Mouse (Mus musculus): Measurements from ENCODE around the gene Pou3f1. TPM values are rescaled to one million over a fixed set of nuclear protein-coding genes. Genes with fewer than 3 reads are reported as not detected.
A peak's percentile ranks its signal among the peaks of the same experiment; 100 is the strongest.

Gene Pou3f1
- total and polyA plus RNA-seq, 3 experiments = 0.04 to 0.16 (median 0.08) TPM

DNA sequence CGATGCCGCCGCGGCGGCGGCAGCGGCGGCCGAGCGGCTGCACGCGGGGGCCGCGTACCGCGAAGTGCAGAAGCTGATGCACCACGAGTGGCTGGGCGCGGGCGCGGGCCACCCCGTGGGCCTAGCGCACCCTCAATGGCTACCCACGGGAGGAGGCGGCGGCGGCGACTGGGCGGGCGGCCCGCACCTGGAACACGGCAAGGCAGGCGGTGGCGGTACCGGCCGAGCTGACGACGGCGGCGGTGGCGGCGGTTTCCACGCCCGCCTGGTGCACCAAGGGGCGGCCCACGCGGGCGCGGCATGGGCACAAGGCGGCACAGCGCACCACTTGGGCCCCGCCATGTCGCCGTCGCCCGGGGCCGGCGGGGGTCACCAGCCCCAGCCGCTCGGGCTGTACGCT, 1.2 kb downstream of the Pou3f1 start:
- Histone ChIP-seq H3K27me3 (ENCODE audit: control insufficient read depth, insufficient read depth, low read length) (peaks cover 33% of the 10 kb centered on the region), H3K27ac (no peak overlapping the region), H3K4me1 (ENCODE audit: control insufficient read depth, insufficient read depth, low read length) (no peaks in the 10 kb centered on the region; the same call in none of the 2 replicates), H3K9ac (ENCODE audit: low read depth, low read length) (peak overlapping the region; percentile 66), H3K79me2 (replicated peaks; ENCODE audit: control insufficient read depth, insufficient read depth, low read length) (no peaks in the 10 kb centered on the region), H3K4me3 (peak overlapping the region; percentile 48), H3K36me3 (ENCODE audit: control insufficient read depth, insufficient read depth, low read length) (no peaks in the 10 kb centered on the region)
- DNase-seq = peak in 1 of 2 experiments; percentile 34
- TF ChIP-seq EP300 (IDR thresholded peaks at IDR 0.05; ENCODE audit: insufficient read depth, low read depth, low read length) = no peak
- TF ChIP-seq POLR2A (IDR thresholded peaks at IDR 0.05; ENCODE audit: insufficient read depth, low read depth, low read length) = no peak
- TF ChIP-seq CTCF (IDR thresholded peaks at IDR 0.05) = no peak
- intact Hi-C loops (cut with DNase I) = no loop called here
- under 1% methylated on average over 56 of the region's 61 CpGs for WGBS

DNA sequence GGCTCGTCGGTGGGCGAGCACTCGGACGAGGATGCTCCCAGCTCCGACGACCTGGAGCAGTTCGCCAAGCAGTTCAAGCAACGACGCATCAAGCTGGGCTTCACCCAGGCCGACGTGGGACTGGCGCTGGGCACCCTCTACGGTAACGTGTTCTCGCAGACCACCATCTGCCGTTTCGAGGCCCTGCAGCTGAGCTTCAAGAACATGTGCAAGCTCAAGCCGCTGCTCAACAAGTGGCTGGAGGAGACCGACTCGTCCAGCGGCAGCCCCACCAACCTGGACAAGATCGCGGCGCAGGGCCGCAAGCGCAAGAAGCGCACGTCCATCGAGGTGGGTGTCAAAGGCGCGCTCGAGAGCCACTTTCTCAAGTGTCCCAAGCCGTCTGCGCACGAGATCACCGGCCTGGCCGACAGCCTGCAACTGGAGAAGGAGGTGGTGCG, 1.8 kb downstream of the Pou3f1 start:
- H3K36me3 ChIP-seq (ENCODE audit: control insufficient read depth, insufficient read depth, low read length) = no peaks in the 10 kb centered on the region
- H3K4me1 ChIP-seq (ENCODE audit: control insufficient read depth, insufficient read depth, low read length) = no peaks in the 10 kb centered on the region; the same call in none of the 2 replicates
- 0 out of 2 replicates have a peak overlapping the region, but pooled peaks have one; percentile 14 for H3K4me3 ChIP-seq
- TF ChIP-seq POLR2A (IDR thresholded peaks at IDR 0.05; ENCODE audit: insufficient read depth, low read depth, low read length) = no peak
- no peak for TF ChIP-seq EP300 (IDR thresholded peaks at IDR 0.05; ENCODE audit: insufficient read depth, low read depth, low read length)
- no peak for TF ChIP-seq CTCF (IDR thresholded peaks at IDR 0.05)
- DNase-seq = peak; percentile 14 to 44
- H3K9ac ChIP-seq (ENCODE audit: low read depth, low read length) = no peak overlapping the region
- no peaks in the 10 kb centered on the region for H3K79me2 ChIP-seq (replicated peaks; ENCODE audit: control insufficient read depth, insufficient read depth, low read length)
- 4% methylated on average over 39 of the region's 39 CpGs for WGBS
- peaks cover 33% of the 10 kb centered on the region for H3K27me3 ChIP-seq (ENCODE audit: control insufficient read depth, insufficient read depth, low read length)
- intact Hi-C loops (cut with DNase I) = no loop called here
- no peak overlapping the region for H3K27ac ChIP-seq

DNA sequence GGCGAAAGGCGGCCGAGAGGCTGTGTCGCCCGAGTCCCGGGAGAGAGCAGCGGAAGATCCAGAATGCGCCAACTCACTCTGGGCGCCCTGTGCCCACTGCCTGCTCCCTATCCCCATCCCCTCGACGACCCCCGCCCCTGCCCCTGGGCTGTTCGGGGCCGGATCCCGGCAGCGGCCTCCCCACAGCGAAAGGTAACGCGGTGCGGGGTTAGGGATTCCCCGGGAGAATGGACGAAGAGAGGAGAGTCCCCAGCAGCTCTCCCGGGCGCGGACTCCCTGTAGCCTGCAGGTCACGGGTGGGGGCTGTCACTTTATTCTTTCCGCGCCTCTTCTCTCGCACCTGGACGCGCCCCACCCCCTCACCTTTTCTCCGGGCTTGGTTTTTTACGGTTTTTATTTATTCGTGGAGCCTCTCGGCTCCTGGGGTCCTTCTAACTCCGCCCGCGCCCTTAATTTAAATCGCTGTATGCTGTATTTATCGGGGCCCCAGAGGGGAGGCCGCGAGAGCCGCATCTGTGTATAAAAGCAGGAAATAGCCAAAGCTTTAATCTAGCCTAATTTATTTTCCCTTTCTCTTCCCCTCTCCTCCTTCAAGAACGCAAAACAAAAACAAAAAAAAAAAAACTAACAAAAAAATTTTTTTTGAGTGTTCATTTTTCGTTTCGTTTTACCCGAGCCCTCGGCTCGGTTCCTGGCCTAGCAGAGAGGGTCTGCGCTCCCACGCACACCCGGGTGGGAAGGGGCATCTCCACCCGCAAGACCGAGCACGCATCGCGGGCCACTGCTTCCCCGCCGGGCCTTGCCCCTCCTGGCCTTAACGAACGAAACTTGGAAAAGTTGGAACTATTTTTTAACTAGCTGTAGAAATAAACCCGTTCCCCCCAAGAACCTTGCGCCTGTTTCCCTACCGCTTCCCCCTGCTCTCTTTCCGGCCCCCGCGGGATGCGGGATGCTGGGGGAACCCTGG, 2.9 kb downstream of the Pou3f1 start:
- peak; percentile 18 to 43 for DNase-seq
- intact Hi-C loops (cut with DNase I) = no loop called here
- 6% methylated on average over 68 of the region's 68 CpGs for WGBS
- Histone ChIP-seq H3K27me3 (ENCODE audit: control insufficient read depth, insufficient read depth, low read length) (peaks cover 33% of the 10 kb centered on the region), H3K36me3 (ENCODE audit: control insufficient read depth, insufficient read depth, low read length) (no peaks in the 10 kb centered on the region), H3K4me1 (ENCODE audit: control insufficient read depth, insufficient read depth, low read length) (no peaks in the 10 kb centered on the region; the same call in none of the 2 replicates), H3K9ac (ENCODE audit: low read depth, low read length) (no peak overlapping the region), H3K79me2 (replicated peaks; ENCODE audit: control insufficient read depth, insufficient read depth, low read length) (no peaks in the 10 kb centered on the region), H3K4me3 (peak overlapping the region; percentile 34), H3K27ac (no peak overlapping the region)
- TF ChIP-seq EP300 (IDR thresholded peaks at IDR 0.05; ENCODE audit: insufficient read depth, low read depth, low read length) (no peak), CTCF (IDR thresholded peaks at IDR 0.05) (no peak), POLR2A (IDR thresholded peaks at IDR 0.05; ENCODE audit: insufficient read depth, low read depth, low read length) (no peak)

DNA sequence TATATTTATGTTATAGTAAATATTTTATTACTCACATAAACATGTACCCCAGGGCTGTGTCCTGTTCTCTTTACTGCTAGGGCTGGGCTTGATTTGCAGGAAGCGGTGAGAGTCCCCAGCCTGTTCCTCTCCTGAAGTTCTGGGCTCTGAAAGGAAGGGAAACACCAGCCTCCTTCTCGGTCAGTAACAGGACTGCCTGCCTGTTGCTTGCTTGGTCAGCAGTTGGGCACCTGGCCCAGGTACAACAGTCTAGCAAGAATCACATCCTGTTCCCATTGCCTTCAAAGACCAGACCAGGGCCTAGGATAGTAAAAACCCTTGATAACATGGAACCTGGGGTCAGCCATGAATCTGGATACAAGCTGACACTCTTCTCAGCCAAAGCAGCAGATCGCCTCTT, 4.0 kb downstream of the Pou3f1 start:
- no peaks in the 10 kb centered on the region for H3K36me3 ChIP-seq (ENCODE audit: control insufficient read depth, insufficient read depth, low read length)
- H3K4me3 ChIP-seq = no peak overlapping the region
- H3K27me3 ChIP-seq (ENCODE audit: control insufficient read depth, insufficient read depth, low read length) = peaks cover 33% of the 10 kb centered on the region
- H3K27ac ChIP-seq = no peak overlapping the region
- WGBS = 58% methylated on average over 3 of the region's 3 CpGs
- intact Hi-C loops (cut with DNase I) = no loop called here
- no peaks in the 10 kb centered on the region for H3K79me2 ChIP-seq (replicated peaks; ENCODE audit: control insufficient read depth, insufficient read depth, low read length)
- DNase-seq = no peak
- no peaks in the 10 kb centered on the region; the same call in none of the 2 replicates for H3K4me1 ChIP-seq (ENCODE audit: control insufficient read depth, insufficient read depth, low read length)
- no peak for TF ChIP-seq EP300 (IDR thresholded peaks at IDR 0.05; ENCODE audit: insufficient read depth, low read depth, low read length)
- no peak for TF ChIP-seq CTCF (IDR thresholded peaks at IDR 0.05)
- TF ChIP-seq POLR2A (IDR thresholded peaks at IDR 0.05; ENCODE audit: insufficient read depth, low read depth, low read length) = no peak
- H3K9ac ChIP-seq (ENCODE audit: low read depth, low read length) = no peak overlapping the region

DNA sequence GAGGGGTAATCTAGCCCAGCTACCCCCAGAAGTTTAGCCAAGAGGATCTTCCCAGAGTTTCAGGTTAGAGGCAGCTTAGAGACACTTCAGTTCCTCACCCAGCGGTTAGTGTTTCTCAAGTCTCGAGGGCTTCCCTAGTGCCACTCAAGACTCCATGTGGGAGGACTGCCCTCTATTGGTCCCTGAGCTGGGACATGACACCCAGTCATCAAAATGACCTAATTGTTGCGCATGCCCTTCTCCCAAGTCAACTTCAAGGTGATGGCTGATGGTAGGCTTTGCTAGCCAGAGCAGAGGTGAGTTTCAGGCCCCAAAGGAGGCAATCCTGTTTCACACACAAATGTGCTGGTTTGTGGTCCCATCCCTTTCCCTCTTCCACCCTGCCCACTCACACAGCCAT, 6.4 kb downstream of the Pou3f1 start:
- H3K27me3 ChIP-seq (ENCODE audit: control insufficient read depth, insufficient read depth, low read length) = peaks cover 26% of the 10 kb centered on the region
- WGBS = 32% methylated on average over 3 of the region's 3 CpGs
- intact Hi-C loops (cut with DNase I) = no loop called here

DNA sequence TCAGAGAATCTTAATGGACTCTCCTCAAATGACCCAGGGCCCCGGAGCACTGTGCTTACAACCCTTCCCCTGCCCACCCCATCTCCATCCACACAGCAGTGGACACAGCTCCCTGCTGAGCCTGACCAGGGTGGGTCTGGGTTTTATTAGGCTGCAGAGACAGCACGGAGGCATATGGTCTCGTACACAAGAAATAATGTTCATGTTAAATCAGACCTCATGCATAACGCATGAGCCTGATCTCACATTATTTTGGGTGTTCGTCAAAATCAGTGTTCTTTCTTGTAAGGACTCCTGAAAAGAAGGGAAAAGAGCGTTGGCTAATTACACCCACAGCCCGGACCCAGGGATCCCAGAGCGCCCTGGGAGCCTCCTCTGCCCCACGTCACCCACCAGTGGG, 7.6 kb downstream of the Pou3f1 start:
- Histone ChIP-seq H3K4me3 (no peak overlapping the region), H3K27me3 (ENCODE audit: control insufficient read depth, insufficient read depth, low read length) (peaks cover 15% of the 10 kb centered on the region), H3K36me3 (ENCODE audit: control insufficient read depth, insufficient read depth, low read length) (no peaks in the 10 kb centered on the region), H3K27ac (no peak overlapping the region), H3K4me1 (ENCODE audit: control insufficient read depth, insufficient read depth, low read length) (no peaks in the 10 kb centered on the region; the same call in 1 of the 2 replicates), H3K79me2 (replicated peaks; ENCODE audit: control insufficient read depth, insufficient read depth, low read length) (no peaks in the 10 kb centered on the region), H3K9ac (ENCODE audit: low read depth, low read length) (no peak overlapping the region)
- TF ChIP-seq POLR2A (IDR thresholded peaks at IDR 0.05; ENCODE audit: insufficient read depth, low read depth, low read length) = no peak
- TF ChIP-seq EP300 (IDR thresholded peaks at IDR 0.05; ENCODE audit: insufficient read depth, low read depth, low read length) = no peak
- TF ChIP-seq CTCF (IDR thresholded peaks at IDR 0.05) = no peak
- 77% methylated on average over 9 of the region's 9 CpGs for WGBS
- intact Hi-C loops (cut with DNase I) = no loop called here
- DNase-seq = no peak

More for the DNA sequence above, 6.4 kb downstream of the Pou3f1 start:
- TF ChIP-seq POLR2A (IDR thresholded peaks at IDR 0.05; ENCODE audit: insufficient read depth, low read depth, low read length) (no peak), CTCF (IDR thresholded peaks at IDR 0.05) (peak; percentile 63), EP300 (IDR thresholded peaks at IDR 0.05; ENCODE audit: insufficient read depth, low read depth, low read length) (no peak)
- Histone ChIP-seq H3K4me3 (no peak overlapping the region), H3K4me1 (ENCODE audit: control insufficient read depth, insufficient read depth, low read length) (no peaks in the 10 kb centered on the region; the same call in none of the 2 replicates), H3K36me3 (ENCODE audit: control insufficient read depth, insufficient read depth, low read length) (no peaks in the 10 kb centered on the region), H3K27ac (no peak overlapping the region), H3K79me2 (replicated peaks; ENCODE audit: control insufficient read depth, insufficient read depth, low read length) (no peaks in the 10 kb centered on the region), H3K9ac (ENCODE audit: low read depth, low read length) (no peak overlapping the region)
- no peak for DNase-seq
